Mouse (Mus musculus) olfactory bulb, adult 2 months (tissue): Measurements from ENCODE around the gene Twf2.

ENCODE experiments used
- CTCF ChIP-seq: fragments of 200-500 bp; IDR thresholded peaks from 2 replicates; pipeline ENCODE4 v1.5.1; 2012; ENCODE audit warnings: low read depth, mild to moderate bottlenecking, low read length, moderate library complexity; ENCODE audit not compliant: insufficient read depth
- POLR2A ChIP-seq: fragments of 200-500 bp; IDR thresholded peaks from 2 replicates; pipeline ENCODE4 v1.6.1; 2012; ENCODE audit warnings: mild to moderate bottlenecking, low read depth, low read length, moderate library complexity; ENCODE audit not compliant: insufficient read depth

GRCm38 (mm10) chr9:106222994-106223393, 20.1 kb downstream of the Twf2 start:
- TF ChIP-seq POLR2A (no peak), CTCF (no peak)
